Mouse (Mus musculus): Measurements from ENCODE around the gene Papss2. TPM values are rescaled to one million over a fixed set of nuclear protein-coding genes. Genes with fewer than 3 reads are reported as not detected.

The Papss2 gene
- total RNA-seq, 4 experiments from 2014 or later, result 13.5 to 18.9 (median 15.5) TPM

- DNase-seq, result no peak
These were observed 5.6 kb downstream of the Papss2 start for GRCm38 (mm10) chr19:32601033-32601770.

- no peak for DNase-seq
These were observed 7.9 kb downstream of the Papss2 start for GRCm38 (mm10) chr19:32603466-32603865.

- DNase-seq, result no peak
These were observed 8.5 kb downstream of the Papss2 start for GRCm38 (mm10) chr19:32604127-32604526.

GRCm38 (mm10) chr19:32604563-32605252 is 9.1 kb downstream of the Papss2 start:
- no peak for DNase-seq

- DNase-seq, result no peak
These were observed 10.7 kb downstream of the Papss2 start for GRCm38 (mm10) chr19:32606227-32606827.

GRCm38 (mm10) chr19:32607036-32607435 is 11.4 kb downstream of the Papss2 start:
- DNase-seq, result no peak

GRCm38 (mm10) chr19:32611386-32612092 is 15.9 kb downstream of the Papss2 start:
- no peak for DNase-seq

GRCm38 (mm10) chr19:32614046-32614771 is 18.6 kb downstream of the Papss2 start:
- no peak for DNase-seq

GRCm38 (mm10) chr19:32614772-32615099 is 19.1 kb downstream of the Papss2 start:
- no peak for DNase-seq

- no peak for DNase-seq
These were observed 21.1 kb downstream of the Papss2 start for GRCm38 (mm10) chr19:32616646-32617045.

- no peak for DNase-seq
These were observed 24.1 kb downstream of the Papss2 start for GRCm38 (mm10) chr19:32619739-32620138.

GRCm38 (mm10) chr19:32620859-32621445 is 25.4 kb downstream of the Papss2 start:
- DNase-seq, result no peak

GRCm38 (mm10) chr19:32622142-32622541 is 26.6 kb downstream of the Papss2 start:
- DNase-seq, result no peak

GRCm38 (mm10) chr19:32626768-32627331 is 31.3 kb downstream of the Papss2 start:
- DNase-seq, result no peak

GRCm38 (mm10) chr19:32627631-32628030 is 32.0 kb downstream of the Papss2 start:
- no peak for DNase-seq

GRCm38 (mm10) chr19:32628572-32629132 is 33.1 kb downstream of the Papss2 start:
- no peak for DNase-seq

- DNase-seq, result no peak
These were observed 39.3 kb downstream of the Papss2 start for GRCm38 (mm10) chr19:32634916-32635315.

GRCm38 (mm10) chr19:32637357-32638275 is 42.0 kb downstream of the Papss2 start:
- no peak for DNase-seq

GRCm38 (mm10) chr19:32638276-32638903 is 42.8 kb downstream of the Papss2 start:
- no peak for DNase-seq

- DNase-seq, result no peak
These were observed 45.9 kb downstream of the Papss2 start for GRCm38 (mm10) chr19:32641535-32641934.

Measured in adrenal gland, adult 8-10 months (tissue).